Mouse (Mus musculus) c-Kit-positive CD71-negative TER-119-negative erythroid progenitor cells, embryonic 14.5 days (primary cell): Measurements from ENCODE around the gene Acly.
A peak's percentile ranks its signal among the peaks of the same experiment; 100 is the strongest.
"Not testable (repeated sequence)": the region's sequence is repeated elsewhere in the genome, so short reads cannot be mapped to it uniquely, and the experiment has no call there.

ENCODE experiments used
- DNase-seq: peaks from one replicate; pipeline ENCODE4 v3.0.0-alpha.2; 2013; ENCODE audit warnings: low read depth

Gene Acly

DNA sequence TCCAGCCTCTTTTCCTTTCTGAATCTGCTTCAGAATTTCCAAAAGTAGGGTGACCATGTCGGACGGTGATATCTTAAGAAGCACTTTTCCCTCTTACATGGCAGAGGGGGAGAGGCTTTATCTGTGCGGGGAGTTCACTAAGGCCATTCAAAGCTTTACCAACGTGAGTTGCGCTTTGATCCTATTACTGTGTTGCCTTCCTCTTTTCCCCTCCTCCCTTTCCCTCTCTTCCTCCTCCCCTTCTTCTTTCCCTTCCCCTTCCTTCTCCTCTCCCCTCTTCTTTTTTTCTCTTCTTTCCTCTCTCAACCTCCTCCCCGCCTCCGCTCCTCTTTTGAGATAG is 17.9 kb upstream of the Acly start:
- DNase-seq = no peak

GRCm38 (mm10) chr11:100544832-100545745 is 17.3 kb upstream of the Acly start, which contains the start of gene Ttc25:
TSS of gene Ttc25 (plus strand) at chr11:100545607.
- DNase-seq = peak; percentile 76

DNA sequence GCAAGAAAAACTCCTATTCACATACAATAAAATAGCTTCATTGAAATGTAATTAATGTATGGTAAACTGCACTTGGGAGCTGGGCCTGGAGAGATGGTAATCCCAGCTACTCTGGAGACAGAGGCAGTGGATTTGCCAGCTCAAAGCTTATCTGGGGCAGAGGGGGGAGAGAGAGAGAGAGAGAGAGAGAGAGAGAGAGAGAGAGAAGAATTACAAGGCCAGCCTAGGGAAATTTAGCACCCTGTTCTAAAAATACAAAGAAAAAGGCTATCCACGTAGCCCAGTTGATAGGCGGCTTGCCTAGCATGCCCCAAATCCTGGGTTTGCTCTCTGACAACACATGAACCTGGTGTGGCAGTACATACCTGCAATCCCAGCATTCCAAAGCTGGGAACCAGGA is 13.8 kb upstream of the Acly start:
- no peak for DNase-seq

DNA sequence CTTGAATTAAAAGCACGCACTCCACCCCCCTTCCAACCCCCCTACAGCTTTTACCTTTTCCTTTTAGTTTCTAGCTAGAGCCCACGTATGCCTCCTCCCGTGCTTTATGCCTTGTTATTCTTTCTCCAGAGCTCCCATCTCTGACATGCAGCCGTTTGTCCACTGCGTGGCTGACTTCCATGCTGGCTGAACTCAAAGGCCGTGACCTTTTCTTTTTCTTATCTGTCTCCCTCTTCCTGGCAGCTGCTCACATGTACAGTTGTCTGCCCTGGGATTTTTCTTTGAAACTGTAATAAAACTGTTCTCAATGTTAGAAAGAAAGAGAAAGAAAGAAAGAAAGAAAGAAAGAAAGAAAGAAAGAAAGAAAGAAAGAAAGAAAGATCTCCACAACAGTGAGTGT is 13.2 kb upstream of the Acly start:
- DNase-seq = no peak

DNA sequence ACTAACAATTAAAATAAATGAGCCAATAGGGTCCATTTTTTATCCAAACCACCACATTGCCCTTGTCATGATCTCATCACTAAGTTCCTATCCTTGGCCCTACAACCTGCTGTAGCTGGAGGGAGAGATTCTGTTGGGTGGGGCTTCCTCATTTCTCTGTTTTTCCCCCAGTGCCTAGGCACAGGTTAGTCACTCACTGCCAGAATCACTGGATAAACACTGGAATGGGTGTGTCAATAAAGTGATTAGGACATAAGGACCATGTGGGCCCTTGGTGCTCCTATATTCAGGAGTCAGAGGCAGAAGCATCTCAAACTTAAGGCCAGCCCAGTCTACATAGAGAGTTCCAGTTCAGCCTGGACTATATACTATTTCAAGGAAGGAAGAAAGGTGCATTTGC is 8.7 kb upstream of the Acly start:
- DNase-seq = no peak

DNA sequence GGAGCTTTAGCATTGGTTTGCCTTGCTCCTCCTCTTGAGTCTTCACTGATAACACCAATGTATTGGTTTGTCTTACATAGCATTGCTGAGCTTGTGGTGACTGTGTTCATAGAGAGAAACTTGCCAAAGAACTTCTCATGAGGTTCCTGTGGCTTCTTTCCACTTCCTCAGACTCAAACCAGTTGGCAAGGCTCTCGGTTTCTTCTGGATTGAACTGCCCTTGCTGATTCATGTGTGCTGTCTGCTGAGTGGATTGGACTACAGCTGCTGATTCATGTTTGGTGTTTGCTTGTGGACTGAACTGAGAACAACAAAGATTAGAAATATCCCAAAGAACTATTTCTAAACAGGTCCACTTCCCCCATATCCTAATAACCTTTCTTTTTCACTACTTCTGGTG is 8.2 kb upstream of the Acly start:
- no peak for DNase-seq

DNA sequence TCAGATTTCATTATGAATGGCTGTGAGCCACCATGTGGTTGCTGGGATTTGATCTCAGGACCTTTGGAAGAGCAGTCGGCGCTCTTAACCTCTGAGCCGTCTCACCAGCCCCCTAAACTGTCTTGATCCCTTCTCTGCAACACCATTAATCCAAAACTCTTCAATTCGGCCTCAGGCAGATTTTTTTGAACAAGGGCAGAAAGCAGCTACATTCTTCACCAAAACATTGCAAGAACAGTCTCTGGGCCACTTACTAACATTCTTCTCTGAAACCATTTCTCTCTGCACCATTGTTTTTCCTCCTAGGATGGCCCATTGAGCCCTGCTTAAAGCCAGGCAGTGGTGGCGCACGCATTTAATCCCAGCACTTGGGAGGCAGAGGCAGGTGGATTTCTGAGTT is 7.0 kb upstream of the Acly start:
- not testable (repeated sequence) for DNase-seq

DNA sequence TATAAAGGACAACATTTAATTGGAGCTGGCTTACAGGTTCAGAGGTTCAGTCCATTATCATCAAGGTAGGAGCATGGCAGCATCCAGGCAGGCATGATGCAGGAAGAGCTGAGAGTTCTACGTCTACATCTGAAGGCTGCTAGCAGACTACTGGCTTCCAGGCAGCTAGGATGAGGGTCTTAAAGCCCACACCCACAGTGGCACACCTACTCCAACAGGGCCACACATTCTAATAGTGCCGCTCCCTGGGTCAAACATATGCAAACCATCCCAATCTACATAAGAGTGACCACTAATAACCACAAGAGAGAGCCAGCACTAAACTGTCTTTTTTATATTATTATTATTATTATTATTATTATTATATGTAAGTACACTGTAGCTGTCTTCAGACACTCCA is 6.6 kb upstream of the Acly start:
- not testable (repeated sequence) for DNase-seq

- no peak for DNase-seq
Observed at GRCm38 (mm10) chr11:100533871-100534270, 6.1 kb upstream of the Acly start.

DNA sequence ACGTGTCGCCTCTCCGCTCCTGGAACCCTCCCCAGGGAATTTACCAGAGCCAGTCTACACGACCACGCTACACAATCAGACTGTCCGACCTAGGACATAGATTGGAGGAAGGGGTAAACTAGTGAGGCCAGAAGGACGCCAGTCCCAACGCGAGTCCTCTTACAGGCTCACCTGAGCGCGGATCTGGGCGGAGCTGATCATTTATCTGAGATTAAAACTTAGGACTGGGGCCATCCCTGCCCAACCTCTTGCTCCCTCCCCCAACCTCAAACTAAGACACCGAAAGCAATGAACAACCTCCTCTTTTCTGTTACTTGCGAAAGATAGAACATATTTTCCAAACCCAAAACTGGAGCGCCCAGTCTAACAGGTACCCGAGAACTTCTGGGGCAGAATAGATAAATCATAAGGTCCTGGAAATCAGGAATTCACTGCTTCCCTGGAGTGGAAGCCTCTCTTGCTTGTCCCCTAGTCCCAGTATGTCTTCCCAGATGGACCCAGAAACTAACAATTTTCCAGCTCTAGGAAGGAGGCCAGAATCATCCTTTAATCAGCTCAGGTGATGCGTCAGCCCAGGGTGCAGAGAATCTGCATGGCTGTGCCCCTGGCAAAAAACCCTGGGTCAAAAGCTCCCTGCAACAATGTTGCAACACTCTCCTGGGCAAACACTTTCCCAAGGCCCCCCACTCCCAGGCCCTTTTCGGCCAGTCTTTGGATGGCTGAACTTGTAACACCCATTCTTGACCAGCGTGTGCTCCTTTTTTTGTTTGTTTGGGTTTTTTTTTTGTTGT is 770 bp upstream of the Acly start:
- no peak for DNase-seq

- no peak for DNase-seq
Observed at GRCm38 (mm10) chr11:100527066-100527457, 738 bp downstream of the Acly start.

DNA sequence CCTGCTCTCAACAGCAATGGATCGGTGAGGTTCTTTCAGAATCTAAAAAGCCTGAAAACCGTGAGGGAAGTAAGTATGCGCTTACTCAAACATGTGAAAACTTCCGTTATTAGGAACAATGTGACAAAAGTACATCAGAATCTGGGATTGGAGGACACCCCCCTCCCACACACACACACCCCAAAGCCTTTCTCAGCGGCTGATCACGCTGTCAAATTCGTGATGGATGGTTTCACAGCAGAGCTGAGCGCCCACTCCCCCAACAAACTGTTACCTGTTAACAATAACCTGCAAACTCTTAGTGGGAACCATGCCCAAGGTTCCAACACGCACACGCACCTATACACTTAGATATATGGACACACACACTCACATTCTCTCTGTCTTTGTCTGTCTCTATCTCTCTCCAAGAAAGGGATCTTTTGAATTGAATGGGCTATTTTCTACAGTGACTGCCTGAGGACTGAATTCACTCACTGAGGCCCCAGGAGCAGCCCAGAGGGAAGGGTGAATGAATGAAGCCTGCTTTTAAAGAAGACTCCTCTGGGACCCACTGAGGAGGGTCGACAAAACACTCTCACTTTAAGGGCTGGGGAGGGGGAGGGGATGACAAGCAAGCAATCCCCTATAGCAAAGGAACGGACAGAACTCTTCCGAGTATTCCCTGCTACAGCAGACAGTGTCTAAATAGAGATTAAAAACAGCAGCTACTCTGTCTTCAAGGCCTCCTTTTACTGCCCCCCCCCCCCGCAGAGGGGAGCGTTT is 1.6 kb downstream of the Acly start:
- DNase-seq = no peak

DNA sequence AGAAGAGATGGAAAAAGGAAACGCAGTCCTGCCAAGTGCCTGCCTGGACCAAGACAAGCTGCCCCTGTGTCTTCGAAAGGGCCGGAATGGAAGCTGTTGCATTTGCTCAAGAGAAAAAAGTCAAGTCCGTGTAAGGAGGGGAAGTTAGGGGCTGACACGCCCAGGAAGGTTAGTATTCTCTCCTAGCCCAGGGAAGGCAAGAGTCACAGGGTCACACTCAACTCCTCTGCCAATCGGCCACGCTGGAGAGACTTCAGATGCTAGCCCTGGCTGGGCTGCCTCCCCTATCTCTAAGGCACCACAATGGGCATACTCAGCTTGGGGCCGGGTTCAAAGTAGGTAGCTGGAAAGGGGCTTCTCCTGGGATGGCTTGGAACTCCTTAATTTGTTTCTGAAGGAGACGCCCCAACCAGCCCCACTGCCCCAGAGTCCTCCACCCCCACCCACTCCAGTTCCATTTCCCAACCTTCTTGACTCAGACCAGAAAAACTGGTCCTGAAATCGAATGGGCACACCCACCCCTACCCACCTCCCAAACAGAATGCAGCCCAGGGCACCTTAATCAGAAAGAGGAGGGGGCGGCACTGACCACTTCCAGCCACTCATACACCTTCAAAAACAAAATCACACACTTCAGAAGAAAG is 2.7 kb downstream of the Acly start:
- no peak for DNase-seq

- DNase-seq = no peak
Observed at GRCm38 (mm10) chr11:100524358-100524757, 3.4 kb downstream of the Acly start.

DNA sequence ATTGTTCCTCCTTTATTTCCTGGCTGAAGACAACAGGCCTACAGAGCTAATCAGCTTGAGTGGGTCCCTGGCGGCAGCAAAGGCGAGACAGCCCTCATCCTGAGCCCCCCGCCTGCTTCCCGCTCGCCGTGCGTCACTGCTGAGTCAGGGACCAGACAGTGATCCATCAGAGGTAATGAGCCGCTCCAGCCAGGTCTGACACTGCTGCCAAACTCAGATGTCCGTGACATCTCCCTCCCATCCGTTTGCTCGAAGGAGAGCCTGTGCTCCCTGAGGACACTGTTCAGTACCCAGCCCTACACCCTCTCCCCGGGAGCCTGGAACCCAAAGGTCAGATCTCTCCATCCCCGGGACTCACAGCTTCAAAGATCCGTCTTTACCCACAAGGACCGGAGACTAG is 7.0 kb downstream of the Acly start:
- no peak for DNase-seq

DNA sequence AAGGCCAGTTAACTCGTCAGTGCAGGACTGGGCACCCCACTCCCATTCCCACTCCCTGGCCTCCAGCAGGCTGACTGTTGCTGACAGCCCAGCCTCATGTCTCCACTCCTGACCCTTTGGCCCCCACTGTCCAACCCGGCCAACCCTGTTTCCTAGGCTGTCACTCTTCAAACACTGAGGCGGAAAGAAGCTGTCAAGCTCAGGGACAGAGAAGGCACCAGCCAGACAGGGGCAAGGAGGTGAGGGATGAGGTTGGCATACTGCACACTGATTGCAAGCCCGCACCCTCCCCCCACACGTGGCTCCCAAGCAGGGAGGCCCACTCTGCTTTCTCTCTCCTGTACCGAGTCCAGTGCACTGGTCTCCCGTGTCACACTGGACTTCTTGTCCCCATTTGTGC is 8.6 kb downstream of the Acly start:
- no peak for DNase-seq

DNA sequence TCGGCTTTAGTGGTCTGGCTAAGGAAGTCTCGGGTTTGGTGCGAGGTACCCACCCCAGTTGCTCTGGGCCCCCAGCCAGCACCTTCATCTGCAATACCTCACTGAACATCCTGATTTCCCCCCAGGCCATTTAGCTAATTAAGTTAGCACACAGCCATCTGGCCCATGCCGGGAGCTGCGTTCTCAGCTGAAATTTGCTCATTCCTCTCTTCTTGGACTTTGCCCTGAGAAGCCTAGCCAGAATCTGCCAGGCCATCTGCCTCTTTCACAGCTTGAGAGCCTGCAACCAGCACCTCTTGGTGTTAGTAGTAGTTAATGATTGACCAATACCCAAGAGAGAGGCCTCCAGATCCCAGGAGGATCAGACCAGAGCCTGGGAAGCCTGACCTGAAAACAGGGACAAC is 9.6 kb downstream of the Acly start:
- no peak for DNase-seq

DNA sequence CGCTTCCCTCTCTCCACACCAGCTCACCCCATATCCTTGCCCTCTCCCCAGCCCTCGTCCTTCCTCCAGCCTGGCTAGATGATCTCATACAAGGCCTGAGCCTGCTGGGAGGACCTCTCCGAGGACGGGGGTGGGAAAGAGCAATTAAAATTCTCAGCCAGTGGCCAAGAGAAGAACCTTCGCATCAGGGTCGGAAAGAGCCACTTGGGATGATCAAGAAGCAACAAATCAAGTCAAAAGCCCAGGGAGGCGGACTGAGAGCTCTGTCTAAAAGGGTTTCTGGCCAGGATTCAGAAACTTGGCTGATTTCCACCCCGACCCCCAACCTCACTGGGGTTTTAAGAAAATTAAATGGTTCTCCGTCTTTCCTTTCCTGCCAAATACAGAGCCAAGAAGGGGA is 11.5 kb downstream of the Acly start:
- no peak for DNase-seq

DNA sequence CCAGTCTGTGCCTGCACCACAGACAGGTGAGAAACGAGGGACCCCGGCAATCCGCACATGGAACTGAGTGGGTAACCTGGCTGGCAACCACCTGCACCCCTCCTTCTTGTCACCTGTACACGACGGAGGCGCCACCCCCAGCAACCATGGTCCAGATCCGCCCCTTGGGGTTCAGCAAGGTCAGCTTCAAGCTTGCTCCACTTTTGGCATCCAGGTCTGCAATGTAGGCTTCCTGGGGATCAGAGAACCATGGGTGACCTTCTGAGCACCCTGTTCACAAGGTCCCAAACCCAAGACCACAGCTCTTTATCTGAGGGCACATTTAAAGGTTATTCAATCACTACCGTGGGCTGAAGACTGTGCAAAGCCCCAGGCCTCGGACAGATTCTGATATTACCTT is 12.0 kb downstream of the Acly start:
- no peak for DNase-seq

DNA sequence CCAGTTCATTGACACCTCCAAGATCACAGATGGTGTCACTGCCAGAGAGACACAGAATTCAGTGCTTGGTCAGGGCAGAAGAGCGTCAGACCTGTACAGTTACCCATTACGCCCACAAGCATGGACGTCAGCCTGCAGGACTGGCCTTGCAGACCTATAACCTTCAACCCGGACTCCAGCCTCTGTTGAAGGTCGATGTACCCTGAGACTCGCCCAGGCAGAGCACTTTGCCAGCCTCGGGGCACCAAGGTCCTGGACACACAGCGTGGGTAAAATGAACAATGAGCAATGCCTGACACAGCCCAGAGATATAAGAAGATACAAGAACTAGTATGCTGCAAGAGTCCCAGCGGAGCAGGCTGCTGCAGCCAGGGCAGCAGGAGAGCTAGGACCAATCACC is 12.7 kb downstream of the Acly start:
- DNase-seq = no peak

GRCm38 (mm10) chr11:100513716-100514115 is 14.1 kb downstream of the Acly start:
- DNase-seq = no peak

DNA sequence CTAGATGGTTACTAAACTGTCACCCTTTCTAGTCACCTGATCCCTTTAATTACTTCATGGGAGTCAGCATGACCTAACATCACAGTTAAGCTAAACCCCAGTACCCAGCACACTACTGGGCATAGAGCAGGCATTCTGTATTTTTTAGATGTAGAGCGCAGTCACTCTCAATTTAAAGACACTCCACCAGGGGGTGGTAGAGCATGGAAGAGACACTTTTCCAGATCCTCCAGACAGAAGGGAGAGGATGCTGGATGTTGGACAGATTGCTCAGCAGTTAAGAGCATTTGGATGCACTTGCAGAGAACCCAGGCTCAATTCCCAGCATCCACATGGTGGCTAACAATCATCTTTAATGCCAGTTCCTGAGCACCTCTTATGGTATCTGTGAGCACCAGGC is 15.4 kb downstream of the Acly start:
- DNase-seq = no peak
